Mouse (Mus musculus) thymus, adult 2 months (tissue): Measurements from ENCODE around the gene Rpl3. TPM values are rescaled to one million over a fixed set of nuclear protein-coding genes. Genes with fewer than 3 reads are reported as not detected.

Experiments used
- DNase-seq: peaks from one replicate; pipeline ENCODE4 v3.0.0; 2021
- H3K27ac ChIP-seq: fragments of 200-500 bp; 2 replicates; pipeline ENCODE4 v1.5.1; 2012; ENCODE audit warnings: low read length, control low read depth; ENCODE audit not compliant: control insufficient read depth, insufficient read depth
- H3K27me3 ChIP-seq: fragments of 200-500 bp; 2 replicates; pipeline ENCODE4 v1.6.1; 2012; ENCODE audit warnings: mild to moderate bottlenecking, low read length, moderate library complexity, mixed read lengths; ENCODE audit not compliant: control insufficient read depth, insufficient read depth
- H3K36me3 ChIP-seq: fragments of 200-500 bp; 2 replicates; pipeline ENCODE4 v1.6.1; 2012; ENCODE audit warnings: mild to moderate bottlenecking, low read length, moderate library complexity; ENCODE audit not compliant: control insufficient read depth, insufficient read depth
- H3K4me1 ChIP-seq: fragments of 200-500 bp; replicated peaks from 2 replicates; pipeline ENCODE4 v1.6.1; 2012; ENCODE audit warnings: low read length; ENCODE audit not compliant: control insufficient read depth, insufficient read depth
- H3K4me3 ChIP-seq: fragments of 200-500 bp; 2 replicates; pipeline ENCODE4 v1.5.1; 2012; ENCODE audit warnings: mild to moderate bottlenecking, low read length, control low read depth, moderate library complexity; ENCODE audit not compliant: control insufficient read depth, insufficient read depth
- CTCF ChIP-seq: fragments of 200-500 bp; IDR thresholded peaks from 2 replicates; pipeline ENCODE4 v1.5.1; 2012; ENCODE audit warnings: mild to moderate bottlenecking, control low read depth, low read length, moderate library complexity, borderline replicate concordance; ENCODE audit not compliant: control insufficient read depth, poor library complexity, insufficient read depth; ENCODE audit errors: extremely low read depth
- POLR2A ChIP-seq: fragments of 200-500 bp; IDR thresholded peaks from 2 replicates; pipeline ENCODE4 v1.6.1; 2012; ENCODE audit warnings: mild to moderate bottlenecking, low read length, control low read depth, moderate library complexity; ENCODE audit not compliant: control insufficient read depth, poor library complexity, insufficient read depth; ENCODE audit errors: extremely low read depth
- WGBS: fragments of 180-500 bp; shearing (Covaris S2); methylation state at CpG from one replicate; pipeline ENCODE4 v1.1.7; 2018; 5-methylcytosine and 5-hydroxymethylcytosine counted together
- polyA plus RNA-seq: library from polyadenylated mRNA; depleted of rRNA; stranded (reverse); fragments of >200 nt; gene quantifications from 2 replicates; pipeline ENCODE4 v1.2.3, GENCODE M21; 2012

Gene Rpl3
- polyA plus RNA-seq, 1 experiment, result 627 TPM

- no peaks in the 10 kb centered on the region for H3K27me3 ChIP-seq
- H3K4me3 ChIP-seq, result no peak overlapping the region
- no peak for DNase-seq
- no peak for TF ChIP-seq POLR2A
- TF ChIP-seq CTCF, result no peak
- H3K4me1 ChIP-seq, result peaks cover 19% of the 10 kb centered on the region
- no peaks in the 10 kb centered on the region for H3K36me3 ChIP-seq
- no peak overlapping the region for H3K27ac ChIP-seq
- WGBS, result 74% methylated on average over 9 of the region's 9 CpGs
These were observed 42.8 kb upstream of the Rpl3 start for GRCm38 (mm10) chr15:80134450-80134847.

- TF ChIP-seq CTCF (no peak), POLR2A (no peak)
- DNase-seq, result peak; percentile 44
- Histone ChIP-seq H3K27ac (peak overlapping the region; percentile 96), H3K27me3 (no peaks in the 10 kb centered on the region), H3K36me3 (no peaks in the 10 kb centered on the region), H3K4me3 (peak overlapping the region; percentile 95), H3K4me1 (peaks cover 19% of the 10 kb centered on the region)
- WGBS, result 7% methylated on average over 14 of the region's 14 CpGs
These were observed 42.2 kb upstream of the Rpl3 start for GRCm38 (mm10) chr15:80133682-80134449.

DNA sequence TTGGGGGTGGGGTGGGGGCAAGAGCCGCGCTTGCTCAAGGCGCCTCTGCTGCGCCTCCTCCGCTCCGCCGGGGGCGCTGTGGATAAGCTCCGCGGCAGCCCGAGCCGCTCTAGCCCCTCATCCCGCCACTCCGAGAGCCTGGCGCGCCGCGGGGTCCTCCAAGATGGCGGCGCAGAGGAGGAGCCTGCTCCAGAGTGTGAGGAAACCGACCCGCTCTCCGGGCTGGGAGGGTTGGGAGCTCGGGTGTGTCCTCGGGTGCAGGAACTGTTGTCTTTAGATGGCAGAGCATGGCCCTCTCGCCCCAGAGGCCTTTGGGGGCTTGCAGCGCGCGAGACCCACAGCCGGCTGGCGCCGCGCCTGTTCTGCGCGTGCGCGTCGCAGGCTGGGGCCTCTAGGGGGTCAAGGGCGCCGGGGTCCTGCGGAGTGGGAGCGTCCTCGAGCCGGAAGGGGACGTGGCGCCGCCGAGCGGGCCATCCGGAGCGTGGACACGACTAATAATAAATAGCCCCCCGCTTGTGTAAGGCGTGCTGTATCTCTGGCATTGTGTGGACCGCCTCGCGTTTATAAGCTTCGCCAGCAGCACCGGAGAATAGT lies 41.4 kb upstream of the Rpl3 start, which contains the start of gene Tab1:
Gene Tab1 (plus strand): TSS at position 135 of the 594 bp plus-strand sequence.
- no peaks in the 10 kb centered on the region for H3K27me3 ChIP-seq
- under 1% methylated on average over 59 of the region's 59 CpGs for WGBS
- H3K4me1 ChIP-seq, result peaks cover 16% of the 10 kb centered on the region
- TF ChIP-seq POLR2A, result peak; percentile 77
- TF ChIP-seq CTCF, result peak; percentile 86; the same call in 1 of the 2 replicates
- H3K36me3 ChIP-seq, result no peaks in the 10 kb centered on the region
- peak; percentile 91 for DNase-seq
- peak within 1 kb of the TSS; percentile 96 for H3K27ac ChIP-seq
- peak within 1 kb of the TSS; percentile 95 for H3K4me3 ChIP-seq

GRCm38 (mm10) chr15:80132452-80132851 lies 40.8 kb upstream of the Rpl3 start:
- no peaks in the 10 kb centered on the region for H3K36me3 ChIP-seq
- DNase-seq, result no peak
- no peak for TF ChIP-seq CTCF
- no peak for TF ChIP-seq POLR2A
- H3K27me3 ChIP-seq, result no peaks in the 10 kb centered on the region
- WGBS, result 87% methylated on average over 9 of the region's 9 CpGs
- H3K27ac ChIP-seq, result no peak overlapping the region
- peaks cover 14% of the 10 kb centered on the region for H3K4me1 ChIP-seq
- H3K4me3 ChIP-seq, result no peak overlapping the region

- Histone ChIP-seq H3K27ac (no peak overlapping the region), H3K36me3 (no peaks in the 10 kb centered on the region), H3K4me1 (peaks cover 14% of the 10 kb centered on the region), H3K4me3 (no peak overlapping the region), H3K27me3 (no peaks in the 10 kb centered on the region)
- DNase-seq, result no peak
- 89% methylated on average over 6 of the region's 6 CpGs for WGBS
- TF ChIP-seq CTCF (no peak), POLR2A (no peak)
These were observed 39.8 kb upstream of the Rpl3 start for GRCm38 (mm10) chr15:80131421-80131820.

GRCm38 (mm10) chr15:80130689-80131088 lies 39.0 kb upstream of the Rpl3 start:
- 79% methylated on average over 5 of the region's 5 CpGs for WGBS
- TF ChIP-seq POLR2A, result no peak
- no peak for TF ChIP-seq CTCF
- H3K27ac ChIP-seq, result no peak overlapping the region
- H3K4me3 ChIP-seq, result no peak overlapping the region
- H3K27me3 ChIP-seq, result no peaks in the 10 kb centered on the region
- peaks cover 14% of the 10 kb centered on the region for H3K4me1 ChIP-seq
- no peak for DNase-seq
- no peaks in the 10 kb centered on the region for H3K36me3 ChIP-seq
